ENCODE assay signal across 19 mouse cellular contexts in genomic region chr4:35259006-35259405, GRCm38 (mm10). TPM values are rescaled to one million over a fixed set of nuclear protein-coding genes. Genes with fewer than 3 reads are reported as not detected.
DNase-seq lines count a peak whose midpoint lies in the region; ATAC-seq and TF ChIP-seq lines count a peak whose summit lies in the region.
"Had no signal": no experiment of that assay in that cellular context is flagged by ENCODE, and none has a peak within 500 bp of the region (broad histone marks: within the 10 kb centered on the region; RNA-seq: fewer than 3 reads in every experiment).

No protein-coding gene starts in this region.

- H3K36me3 ChIP-seq in MEL (ENCODE audit: control insufficient read depth in 1 of 2, insufficient read depth in 2 of 2, low read length in 2 of 2): peaks cover 0 to 4% of the 10 kb centered on the region in 2 experiments; a peak in 2 of 4 replicates
- H3K36me3 ChIP-seq in liver, embryonic 15.5 days (replicated peaks): no peaks in the 10 kb centered on the region
- H3K36me3 ChIP-seq in neural tube, embryonic 15.5 days: no peaks in the 10 kb centered on the region
- H3K36me3 ChIP-seq: embryonic facial prominence, embryonic 12.5 days; forebrain, embryonic 15.5 days; heart, embryonic 12.5 days; hindbrain, embryonic 15.5 days had no signal

- WGBS in liver, embryonic 15.5 days (ENCODE audit: insufficient replicate concordance): 13% methylated on average over 9 of the region's 9 CpGs
- 75% methylated on average over 9 of the region's 9 CpGs for WGBS in neural tube, embryonic 15.5 days

- H3K9me3 ChIP-seq in MEL (replicated peaks; ENCODE audit: insufficient read depth, low read length): no peaks in the 10 kb centered on the region
- no peaks in the 10 kb centered on the region for H3K9me3 ChIP-seq in liver, embryonic 15.5 days (replicated peaks)
- H3K9me3 ChIP-seq in neural tube, embryonic 15.5 days (replicated peaks): no peaks in the 10 kb centered on the region
- H3K9me3 ChIP-seq: embryonic facial prominence, embryonic 12.5 days; forebrain, embryonic 15.5 days; heart, embryonic 12.5 days; hindbrain, embryonic 15.5 days had no signal

- H3K27me3 ChIP-seq in MEL (ENCODE audit: control insufficient read depth in 1 of 2, insufficient read depth in 2 of 2, low read length in 2 of 2): no peaks in the 10 kb centered on the region
- no peaks in the 10 kb centered on the region for H3K27me3 ChIP-seq in liver, embryonic 15.5 days
- H3K27me3 ChIP-seq in neural tube, embryonic 15.5 days (replicated peaks): no peaks in the 10 kb centered on the region
- H3K27me3 ChIP-seq: embryonic facial prominence, embryonic 12.5 days; forebrain, embryonic 15.5 days; heart, embryonic 12.5 days; hindbrain, embryonic 15.5 days; Patski had no signal

- no peak for TF ChIP-seq RAD21 in MEL (IDR thresholded peaks at IDR 0.05; ENCODE audit: low read depth, low read length)

- H3K4me3 ChIP-seq in MEL (ENCODE audit: control insufficient read depth in 1 of 2, insufficient read depth in 1 of 2, low read depth in 2 of 2, low read length in 2 of 2): no peak overlapping the region
- H3K4me3 ChIP-seq in liver, embryonic 15.5 days (replicated peaks): no peak overlapping the region
- no peak overlapping the region for H3K4me3 ChIP-seq in neural tube, embryonic 15.5 days (replicated peaks)
- H3K4me3 ChIP-seq: embryonic facial prominence, embryonic 12.5 days; forebrain, embryonic 15.5 days; heart, embryonic 12.5 days; hindbrain, embryonic 15.5 days had no signal

- no peaks in the 10 kb centered on the region for H3K79me2 ChIP-seq in MEL (ENCODE audit: control insufficient read depth, insufficient read depth, low read length, poor library complexity)

- H3K9ac ChIP-seq in MEL (ENCODE audit: control insufficient read depth, low read depth, low read length, poor library complexity, severe bottlenecking): no peak overlapping the region
- no peak overlapping the region for H3K9ac ChIP-seq in liver, embryonic 15.5 days
- H3K9ac ChIP-seq in neural tube, embryonic 15.5 days (replicated peaks): no peak overlapping the region
- H3K9ac ChIP-seq: embryonic facial prominence, embryonic 12.5 days; forebrain, embryonic 15.5 days; heart, embryonic 12.5 days; hindbrain, embryonic 15.5 days had no signal

- ATAC-seq in hematopoietic stem cell, adult 5-6 weeks (replicated peaks in 1 of 2; ENCODE audit: insufficient read depth in 1 of 2, low FRiP score in 2 of 2, low TSS enrichment in 1 of 2, low read depth in 1 of 2, poor library complexity in 2 of 2, severe bottlenecking in 2 of 2): peak; percentile 86 to 89
- peak; percentile 22; the same call in 1 of the 2 replicates for ATAC-seq in liver, embryonic 15.5 days (ENCODE audit: insufficient read depth)
- ATAC-seq in neural tube, embryonic 15.5 days (ENCODE audit: low FRiP score): no peak
- ATAC-seq: forebrain, embryonic 15.5 days; intestine, embryonic 16.5 days; Patski had no signal

- H3K4me1 ChIP-seq in MEL (ENCODE audit: control insufficient read depth in 1 of 2, insufficient read depth in 2 of 2, low read length in 2 of 2): peaks cover 2% of the 10 kb centered on the region in 2 experiments; a peak in 2 of 4 replicates
- H3K4me1 ChIP-seq in liver, embryonic 15.5 days (replicated peaks): no peaks in the 10 kb centered on the region
- H3K4me1 ChIP-seq in neural tube, embryonic 15.5 days: no peaks in the 10 kb centered on the region
- H3K4me1 ChIP-seq: embryonic facial prominence, embryonic 12.5 days; forebrain, embryonic 15.5 days; heart, embryonic 12.5 days; hindbrain, embryonic 15.5 days had no signal

- peak; percentile 85 to 89 for TF ChIP-seq EP300 in MEL (IDR thresholded peaks at IDR 0.05; ENCODE audit: low read depth in 1 of 2, low read length in 2 of 2)

- no peak overlapping the region for H3K4me2 ChIP-seq in liver, embryonic 15.5 days
- H3K4me2 ChIP-seq in neural tube, embryonic 15.5 days: no peak overlapping the region
- H3K4me2 ChIP-seq: embryonic facial prominence, embryonic 12.5 days; forebrain, embryonic 15.5 days; heart, embryonic 12.5 days; hindbrain, embryonic 15.5 days had no signal

- no peak for TF ChIP-seq CTCF in MEL (IDR thresholded peaks at IDR 0.05 in 2 of 3, conservative IDR thresholded peaks at IDR 0.05 in 1 of 3; ENCODE audit: control insufficient read depth in 1 of 3, insufficient read depth in 1 of 3, low read depth in 2 of 3, low read length in 3 of 3, poor library complexity in 1 of 3, severe bottlenecking in 1 of 3)

- no peak for TF ChIP-seq POLR2A in MEL (IDR thresholded peaks at IDR 0.05; ENCODE audit: control insufficient read depth in 1 of 2, insufficient read depth in 1 of 2, low read depth in 1 of 2, low read length in 2 of 2, poor library complexity in 1 of 2)

- DNase-seq in 416B (ENCODE audit: low read depth) (peak; percentile 18), MEL (ENCODE audit: low read depth, low spot score) (peak; percentile 64)
- DNase-seq in embryo, embryonic 10.5 days (ENCODE audit: low spot score): no peak
- no peak for DNase-seq in right cerebral cortex, postnatal 25 days
- DNase-seq in thymus, adult 18-20 months: no peak
- DNase-seq: adrenal gland, adult 8-10 months; adrenal gland, postnatal 36 days; cerebellum, adult 11 months; cerebellum, adult 9-10 months; gastrocnemius, postnatal 10 days had no signal

- H3K27ac ChIP-seq in MEL (ENCODE audit: control insufficient read depth, low read depth, low read length): no peak overlapping the region; the same call in 1 of the 2 replicates
- H3K27ac ChIP-seq in liver, embryonic 15.5 days (replicated peaks): no peak overlapping the region
- no peak overlapping the region for H3K27ac ChIP-seq in neural tube, embryonic 15.5 days (replicated peaks)
- H3K27ac ChIP-seq: embryonic facial prominence, embryonic 12.5 days; forebrain, embryonic 15.5 days; hindbrain, embryonic 15.5 days had no signal

TF ChIP-seq in MEL, 35 proteins besides CTCF, POLR2A, EP300 and RAD21:
- TF ChIP-seq MAZ (IDR thresholded peaks at IDR 0.05; ENCODE audit: low read depth, low read length): no peak
- TF ChIP-seq TAL1 (IDR thresholded peaks at IDR 0.05; ENCODE audit: low read length): peak; percentile 65
- TF ChIP-seq ZMIZ1 (IDR thresholded peaks at IDR 0.05; ENCODE audit: low read depth, low read length): no peak
- no peak for TF ChIP-seq ELF1 (IDR thresholded peaks at IDR 0.05; ENCODE audit: low read depth, low read length)
- TF ChIP-seq TCF12 (IDR thresholded peaks at IDR 0.05; ENCODE audit: low read depth, low read length): peak; percentile 94
- TF ChIP-seq MAFK (IDR thresholded peaks at IDR 0.05; ENCODE audit: borderline replicate concordance, low read depth, low read length): 0 out of 2 replicates have a peak, but pooled peaks have one; percentile 16
- peak; percentile 94 for TF ChIP-seq GATA1 (IDR thresholded peaks at IDR 0.05; ENCODE audit: low read depth, low read length)
- TF ChIP-seq TBP (IDR thresholded peaks at IDR 0.05; ENCODE audit: low read depth, low read length): 0 out of 2 replicates have a peak, but pooled peaks have one; percentile 35
- no peak; the same call in 1 of the 2 replicates for TF ChIP-seq MXI1 (IDR thresholded peaks at IDR 0.05; ENCODE audit: low read depth, low read length)
- TF ChIP-seq MYC (IDR thresholded peaks at IDR 0.05; ENCODE audit: low read depth, low read length): 0 out of 2 replicates have a peak, but pooled peaks have one; percentile 32
- TF ChIP-seq RCOR1 (IDR thresholded peaks at IDR 0.05; ENCODE audit: low read depth, low read length): peak; percentile 43; the same call in 1 of the 2 replicates
- 0 out of 2 replicates have a peak, but pooled peaks have one; percentile 16 for TF ChIP-seq MYB (IDR thresholded peaks at IDR 0.05; ENCODE audit: low read depth, low read length)
- peak; percentile 60; the same call in 1 of the 2 replicates for TF ChIP-seq MEF2A (IDR thresholded peaks at IDR 0.05; ENCODE audit: extremely low read depth, insufficient replicate concordance, low read depth, low read length, poor library complexity, severe bottlenecking)
- TF ChIP-seq NELFE (IDR thresholded peaks at IDR 0.05; ENCODE audit: low read depth, low read length): no peak
- 0 out of 2 replicates have a peak, but pooled peaks have one; percentile 23 for TF ChIP-seq SIN3A (IDR thresholded peaks at IDR 0.05; ENCODE audit: low read length)
- peak; percentile 54 for TF ChIP-seq ETS1 (IDR thresholded peaks at IDR 0.05; ENCODE audit: low read depth, low read length)
- TF ChIP-seq ZKSCAN1 (IDR thresholded peaks at IDR 0.05; ENCODE audit: low read depth, low read length): no peak
- TF ChIP-seq USF1 (IDR thresholded peaks at IDR 0.05; ENCODE audit: low read depth, low read length): no peak
- TF ChIP-seq CHD1 (IDR thresholded peaks at IDR 0.05; ENCODE audit: low read depth, low read length): no peak
- TF ChIP-seq JUND (IDR thresholded peaks at IDR 0.05; ENCODE audit: low read depth, low read length): no peak
- no peak for TF ChIP-seq ZNF384 (IDR thresholded peaks at IDR 0.05; ENCODE audit: low read depth, low read length)
- TF ChIP-seq UBTF (IDR thresholded peaks at IDR 0.05; ENCODE audit: borderline replicate concordance, insufficient read depth, low read depth, low read length): no peak
- TF ChIP-seq HCFC1 (IDR thresholded peaks at IDR 0.05; ENCODE audit: low read depth, low read length): 0 out of 2 replicates have a peak, but pooled peaks have one; percentile 10
- TF ChIP-seq E2F4 (IDR thresholded peaks at IDR 0.05; ENCODE audit: borderline replicate concordance, low read depth, low read length): 0 out of 2 replicates have a peak, but pooled peaks have one; percentile 24
- TF ChIP-seq ZC3H11A (IDR thresholded peaks at IDR 0.05; ENCODE audit: low read depth, low read length): no peak
- no peak for TF ChIP-seq KAT2A (conservative IDR thresholded peaks at IDR 0.05; ENCODE audit: low read depth, low read length)
- no peak for TF ChIP-seq NRF1 (IDR thresholded peaks at IDR 0.05; ENCODE audit: insufficient read depth, low read depth, low read length, poor library complexity, severe bottlenecking)

RNA-seq across cellular contexts. Expression of gene C9orf72, which starts 33.0 kb away (rescaled TPM):
- total RNA-seq in MEL (2012; rRNA removed): 4.2 and 5.7 TPM in 2 replicates
- polyA plus RNA-seq in MEL (2012; ENCODE audit: insufficient read depth in 1 of 2, insufficient read length in 2 of 2, low read depth in 1 of 2, low replicate concordance in 2 of 2, missing spikeins in 1 of 2): 1 to 10 TPM in 1 of 2 experiments, not detected in 1; 4.1 TPM
- total RNA-seq in hematopoietic stem cell, adult 5-6 weeks (2017): 6.8 and 10.5 TPM in 2 replicates
- polyA plus RNA-seq in liver, embryonic 15.5 days (2015; fragmentation: Nextera tagmentation; extraction: Ambion mirVana): 3.3 and 3.6 TPM in 2 replicates
- 37.4 and 44.5 TPM in 2 replicates for polyA plus RNA-seq in neural tube, embryonic 15.5 days (2015; fragmentation: Nextera tagmentation; extraction: Ambion mirVana)

Comparison
In these comparisons a context has a peak if more than half of its experiments do, and no peak if none do; other contexts are left out.
1. DNase-seq: peak in 416B (single experiment) and MEL (single experiment); none in embryo, embryonic 10.5 days (single experiment), right cerebral cortex, postnatal 25 days (single experiment) and thymus, adult 18-20 months (0 of 2).